Mouse (Mus musculus): ENCODE results near the gene Rora.

Rora gene

DNA sequence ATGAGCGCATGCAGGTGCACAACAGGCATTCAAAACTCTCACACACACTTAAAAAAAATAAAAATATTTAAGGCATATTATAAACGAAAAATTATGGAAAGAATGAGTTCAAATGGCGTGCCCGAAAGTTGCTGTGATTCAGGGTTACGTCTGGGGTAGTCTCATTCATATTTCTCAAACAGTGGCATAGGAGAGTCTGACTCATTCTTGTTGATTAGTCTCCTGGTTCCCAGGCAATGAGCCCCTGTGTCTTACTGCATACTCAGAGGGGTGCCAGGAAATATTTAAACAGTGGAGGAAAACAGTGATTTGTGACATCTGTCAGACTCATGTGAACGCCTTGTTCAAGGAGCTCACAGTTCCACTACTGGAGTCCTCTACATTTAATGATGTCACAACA is 316.5 kb downstream of the Rora start:
- DNase-seq: no peak

DNA sequence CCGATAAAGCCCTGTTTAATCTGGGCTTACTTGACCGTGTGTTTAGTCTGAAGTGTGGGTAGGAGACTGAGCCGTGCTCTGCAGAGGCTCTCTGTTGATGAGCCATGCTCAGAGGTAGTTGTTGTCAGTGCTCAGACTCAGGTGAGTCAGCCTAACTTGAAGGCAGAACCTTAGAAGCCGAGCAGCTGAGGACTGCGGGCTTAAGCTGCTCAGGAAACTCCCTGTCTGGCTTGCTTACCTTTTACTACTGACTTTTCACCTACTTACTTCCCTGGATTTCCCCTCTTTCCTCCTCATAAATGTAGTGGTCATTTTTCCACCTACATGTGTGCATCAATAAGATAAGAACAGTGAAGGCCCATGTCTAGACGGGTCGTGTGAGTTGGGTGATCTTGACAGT is 318.7 kb downstream of the Rora start:
- DNase-seq: no peak

DNA sequence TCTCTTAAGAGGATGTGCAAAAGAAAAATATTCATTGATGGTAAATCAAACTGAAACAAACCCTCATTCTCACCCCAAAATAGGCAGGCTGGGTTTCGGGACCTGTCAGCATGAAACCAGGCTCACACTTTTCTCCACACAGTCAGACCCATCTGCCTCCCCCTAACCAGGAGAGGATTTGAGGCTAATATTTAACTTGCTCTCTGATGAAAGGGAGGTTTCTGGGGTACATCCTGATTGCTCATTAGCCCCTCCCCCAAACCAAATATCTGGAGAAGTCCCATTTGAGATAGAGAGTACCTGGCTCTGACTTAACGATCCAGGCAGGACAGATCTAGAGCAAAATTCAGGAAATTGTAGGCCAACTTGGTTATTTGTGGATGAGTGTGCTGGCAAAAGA is 320.9 kb downstream of the Rora start:
- no peak for DNase-seq

DNA sequence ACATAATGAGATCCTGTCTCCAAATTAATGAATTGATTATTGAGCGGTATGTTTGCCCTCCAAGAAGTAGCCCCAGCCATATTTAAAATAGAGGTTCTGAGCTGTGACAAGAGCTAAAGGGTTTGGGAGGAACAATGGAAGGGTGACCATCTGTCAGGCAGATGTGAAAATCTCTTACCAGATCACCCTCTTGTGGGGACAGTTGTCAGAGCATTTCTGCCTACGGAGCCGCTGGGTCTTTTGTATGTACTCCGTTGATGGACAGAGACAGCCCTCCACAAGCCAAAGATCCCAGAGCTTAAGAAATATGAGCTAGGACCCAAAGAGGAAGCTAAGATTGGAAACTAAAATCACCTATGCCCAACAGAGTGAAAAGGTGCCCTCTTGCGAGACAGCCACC is 322.6 kb downstream of the Rora start:
- no peak for DNase-seq

DNA sequence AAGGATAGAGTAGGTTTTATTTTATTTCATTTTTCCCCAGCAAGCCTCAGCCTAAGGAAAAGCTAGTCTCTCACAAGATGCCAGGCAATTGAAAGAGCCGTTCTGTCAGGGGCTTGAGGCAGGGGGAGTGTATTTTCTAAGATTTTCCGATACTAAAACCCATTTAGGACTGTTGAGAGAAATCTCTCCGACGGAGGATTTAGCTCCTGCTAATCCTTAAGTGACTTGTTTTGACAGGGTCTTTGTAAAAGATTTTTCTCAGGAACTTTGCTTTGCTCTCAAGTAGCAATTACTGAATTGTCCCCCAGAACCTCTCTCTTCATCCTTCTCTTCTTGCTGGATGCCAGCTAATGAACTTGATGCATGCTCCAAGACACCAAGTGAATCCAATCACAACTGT is 323.3 kb downstream of the Rora start:
- no peak for DNase-seq

DNA sequence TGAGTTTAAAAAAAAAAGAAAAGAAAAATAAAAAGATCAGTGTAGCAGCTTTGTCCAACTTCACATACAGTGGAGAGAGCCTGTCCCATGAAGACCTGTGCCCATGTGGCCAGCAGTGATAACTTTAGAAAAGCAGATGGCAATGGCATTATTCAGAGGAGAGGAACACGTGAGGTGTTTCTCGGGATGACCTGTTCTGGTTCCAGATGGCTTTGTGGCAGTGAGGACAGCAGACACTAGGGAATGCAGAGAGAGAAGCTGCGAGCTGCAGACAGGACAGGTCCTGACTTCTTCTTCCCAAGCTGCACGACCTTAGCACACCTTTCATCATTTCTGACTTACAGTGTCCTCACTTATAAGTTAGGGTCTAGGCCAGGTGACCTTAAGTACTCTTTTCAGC is 325.1 kb downstream of the Rora start:
- no peak for DNase-seq

DNA sequence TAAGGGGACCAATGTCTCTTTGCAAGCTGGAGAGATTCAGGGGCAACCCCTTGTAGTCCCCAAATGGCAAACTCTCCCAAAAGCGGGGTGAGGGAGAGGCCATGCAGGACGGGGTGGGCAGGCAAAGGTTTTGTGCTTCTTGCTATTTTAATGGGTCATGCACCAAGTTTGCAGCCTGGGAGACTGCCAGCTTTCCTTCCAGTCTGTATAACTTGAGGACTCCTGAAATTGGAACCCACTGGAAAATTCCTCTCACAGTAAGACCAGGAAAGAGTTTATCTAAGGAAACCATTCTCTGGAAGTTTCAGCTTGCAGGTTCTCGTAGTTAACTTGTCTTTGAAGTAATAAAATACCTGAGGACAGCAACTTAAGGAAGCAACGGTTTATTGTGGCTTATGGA is 326.5 kb downstream of the Rora start:
- no peak for DNase-seq

DNA sequence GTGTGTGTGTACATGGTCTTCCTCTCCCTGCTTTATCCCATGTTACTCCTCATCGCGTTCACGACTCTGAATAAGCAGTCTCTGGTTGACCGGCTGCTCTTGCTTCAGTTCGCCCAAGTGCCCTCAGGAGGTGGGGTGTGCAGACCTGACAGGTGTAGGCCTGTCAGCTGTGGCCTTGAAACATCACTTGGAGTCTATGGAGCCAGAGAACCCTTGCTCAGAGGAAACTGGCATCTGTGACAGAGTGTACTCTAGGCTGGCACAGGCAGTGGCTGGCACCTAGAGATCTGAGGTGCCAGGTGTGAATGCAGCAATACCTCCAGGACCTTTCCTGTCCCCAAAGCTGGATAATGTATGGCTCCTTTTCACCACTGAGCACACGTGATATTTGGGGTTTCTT is 331.5 kb downstream of the Rora start:
- DNase-seq: no peak

DNA sequence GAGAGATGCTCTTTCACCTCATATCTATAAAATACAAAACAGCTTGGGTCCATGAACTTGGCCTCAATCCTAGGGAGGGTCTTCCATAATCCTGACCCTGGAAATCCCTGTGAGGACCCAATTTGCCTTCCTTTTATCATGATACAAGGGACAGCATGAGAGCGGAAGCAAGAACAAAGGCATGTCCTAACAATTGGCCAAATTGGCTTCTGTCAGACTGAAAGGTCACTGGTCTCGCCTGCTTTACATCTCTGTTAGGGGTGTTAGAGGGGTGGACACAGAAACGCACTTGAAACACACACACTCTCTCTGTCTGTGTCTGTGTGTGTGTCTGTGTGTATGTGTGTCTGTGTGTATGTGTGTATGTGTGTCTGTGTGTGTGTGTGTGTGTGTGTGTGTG is 332.2 kb downstream of the Rora start:
- no peak for DNase-seq

DNA sequence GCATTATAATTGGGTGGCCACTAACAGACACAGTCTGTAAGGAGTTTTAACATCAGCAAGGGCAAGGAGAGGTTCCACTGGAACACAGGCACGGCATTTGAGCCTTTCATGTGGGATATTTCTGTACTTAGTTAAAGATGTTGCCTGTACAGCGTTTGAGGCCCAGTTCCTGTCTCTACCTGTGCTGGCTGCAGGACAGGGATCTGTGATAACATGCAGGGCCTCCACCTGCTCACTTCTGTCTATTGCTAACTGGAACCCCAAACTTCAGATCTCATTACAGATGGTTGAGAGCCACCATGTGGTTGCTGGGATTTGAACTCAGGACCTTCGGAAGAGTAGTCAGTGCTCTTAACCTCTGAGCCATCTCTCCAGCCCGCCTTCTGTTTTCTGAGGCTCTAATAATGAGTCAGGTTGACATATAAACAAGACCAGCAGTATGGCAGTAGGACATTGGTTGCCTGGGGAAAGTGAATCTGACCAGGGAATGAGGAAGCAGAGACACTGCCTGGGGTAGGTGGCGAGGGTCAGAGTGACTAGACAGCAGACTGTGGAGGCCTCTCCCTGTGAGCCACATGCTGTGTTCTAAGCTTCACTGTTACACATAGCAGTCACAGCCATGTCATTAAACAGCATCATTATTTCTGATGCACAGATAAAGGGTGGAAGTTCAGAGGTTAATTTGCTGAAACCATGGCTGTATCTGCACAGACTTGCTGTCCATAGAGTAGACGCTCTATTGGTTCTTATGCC is 333.9 kb downstream of the Rora start:
- no peak for DNase-seq

DNA sequence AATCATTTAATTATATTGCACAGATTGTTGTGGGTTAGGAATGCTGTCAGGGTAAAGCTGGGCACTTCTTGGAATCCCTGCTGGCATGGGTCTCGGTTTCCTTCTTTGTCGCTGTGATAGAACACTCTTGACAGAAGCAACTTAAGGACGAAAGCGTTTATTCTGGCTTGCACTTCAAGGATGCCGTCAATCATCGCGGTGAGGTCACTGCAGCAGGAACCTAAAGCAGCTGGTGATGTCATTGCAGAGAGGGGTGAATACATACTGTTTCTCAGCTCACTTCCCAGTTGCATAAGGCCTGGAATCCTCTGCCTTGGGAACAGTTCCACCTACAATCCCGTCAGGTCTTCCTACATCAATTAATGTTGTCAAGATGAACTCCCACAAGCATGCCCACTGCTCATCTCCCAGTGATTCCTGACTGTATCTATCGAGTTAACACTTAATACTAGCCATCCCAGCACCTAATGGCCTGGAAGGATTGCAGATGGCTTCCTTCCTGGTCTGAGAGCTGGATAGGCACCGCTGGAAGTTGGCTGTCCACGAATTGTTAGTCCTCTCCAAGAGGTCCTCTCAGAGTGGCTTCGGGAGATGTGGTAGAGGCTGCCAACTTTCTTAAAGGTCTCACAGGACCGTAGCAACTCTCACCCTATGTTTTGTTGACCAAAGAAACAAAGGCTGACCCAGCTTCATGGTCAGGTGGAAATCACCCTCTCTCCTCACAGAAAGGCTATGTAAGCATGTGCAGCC is 334.8 kb downstream of the Rora start:
- DNase-seq: no peak

DNA sequence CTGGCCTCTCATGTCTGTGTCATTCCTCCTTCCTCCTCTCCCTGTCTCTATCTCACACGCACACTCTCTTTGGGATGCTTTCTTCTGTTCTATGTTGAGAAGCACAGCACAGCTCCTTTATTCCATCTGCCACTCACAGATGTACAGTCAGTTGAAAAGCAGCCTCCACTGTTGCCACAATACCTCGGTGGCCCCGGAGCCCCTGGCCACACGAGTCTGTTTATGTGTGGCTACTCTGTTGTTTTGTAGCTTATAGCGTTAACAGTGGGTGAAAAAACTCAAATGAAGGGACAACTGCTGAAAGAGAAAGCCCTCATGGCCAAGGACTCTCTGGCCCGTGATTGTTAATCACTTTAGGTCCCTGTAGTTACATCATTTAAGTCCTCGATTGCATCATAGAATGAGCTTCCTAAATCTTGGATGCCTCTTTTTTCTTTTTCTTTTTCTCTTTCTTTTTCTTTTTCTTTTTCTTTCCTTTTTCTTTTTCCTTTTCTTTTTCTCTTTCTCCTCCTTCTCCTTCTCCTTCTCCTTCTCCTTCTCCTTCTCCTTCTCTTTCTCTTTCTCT is 336.4 kb downstream of the Rora start:
- DNase-seq: no peak

DNA sequence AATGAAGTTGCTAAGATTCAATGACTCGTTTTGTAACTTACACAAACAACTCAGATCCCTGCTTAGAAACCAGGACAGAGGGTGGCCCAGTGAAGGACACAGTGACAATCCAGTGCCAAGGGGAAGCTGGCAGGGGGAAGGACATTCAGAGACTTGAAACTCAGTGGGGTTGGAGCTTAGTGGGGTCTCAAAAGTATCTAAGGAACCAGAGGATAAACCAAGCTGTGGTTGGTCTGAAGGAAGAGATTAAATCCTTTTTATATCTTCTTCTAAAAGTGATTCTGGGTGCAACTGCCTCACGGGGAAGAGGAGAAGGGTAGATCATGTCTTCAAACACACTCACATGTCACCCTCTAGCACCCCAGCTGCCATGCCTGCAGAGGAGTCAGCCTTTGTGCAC is 340.3 kb downstream of the Rora start:
- DNase-seq: no peak

DNA sequence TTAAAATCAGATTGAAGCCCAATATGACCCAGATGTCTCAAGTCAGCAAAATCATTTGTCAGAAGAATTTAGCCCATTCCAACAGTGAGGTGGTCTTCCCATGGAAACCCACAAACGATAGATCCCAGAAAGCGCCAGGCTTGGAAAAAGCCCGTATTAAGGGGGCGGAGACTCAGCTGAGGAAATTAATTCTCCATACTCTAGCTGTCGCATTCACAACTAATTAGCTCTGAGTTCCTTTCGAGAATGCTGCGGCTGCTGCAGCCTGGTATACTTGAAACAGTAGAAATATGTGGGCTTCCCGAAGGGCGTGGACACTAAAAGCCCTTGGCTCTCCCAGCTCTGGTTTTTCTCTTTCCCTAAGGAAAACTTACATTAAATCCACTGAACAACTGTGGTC is 345.4 kb downstream of the Rora start:
- DNase-seq: no peak

DNA sequence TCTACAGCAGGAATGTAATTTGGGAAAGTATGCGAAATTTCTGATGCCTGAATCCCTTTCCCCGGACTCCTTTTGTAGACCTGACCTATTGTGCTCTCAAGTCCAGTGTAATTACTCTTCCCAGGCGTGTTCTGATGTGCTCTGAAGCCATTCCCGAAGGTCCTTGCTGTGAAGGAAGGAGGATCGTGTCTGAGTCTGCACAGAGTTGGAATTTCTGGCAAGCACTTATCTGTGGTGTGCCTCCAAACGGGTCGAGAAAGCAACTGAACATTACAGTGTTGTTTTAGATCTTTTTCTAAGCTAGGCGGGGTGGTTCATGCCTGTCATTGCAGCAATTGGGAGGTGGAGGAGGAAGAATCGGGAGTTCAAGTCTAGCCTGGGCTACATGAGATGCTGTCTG is 350.9 kb downstream of the Rora start:
- no peak for DNase-seq

DNA sequence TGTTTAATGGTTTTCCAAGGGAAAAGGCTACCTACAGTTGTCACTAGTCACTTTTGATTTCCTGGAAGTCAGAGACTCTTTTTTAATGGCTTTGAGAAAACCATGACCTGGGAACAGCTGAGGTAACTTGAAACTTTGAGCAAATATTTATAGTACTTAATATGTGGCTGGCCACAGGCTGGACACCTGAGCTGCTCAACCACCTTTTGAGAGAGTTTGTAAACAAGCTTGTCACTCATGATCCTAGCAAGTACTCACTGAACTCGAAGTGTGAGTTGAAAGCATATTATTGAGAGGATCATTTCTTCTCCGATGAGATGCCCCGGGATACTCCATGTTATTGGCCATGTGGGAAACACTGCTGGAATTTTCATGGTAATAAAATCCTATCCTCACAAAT is 353.1 kb downstream of the Rora start:
- no peak for DNase-seq

DNA sequence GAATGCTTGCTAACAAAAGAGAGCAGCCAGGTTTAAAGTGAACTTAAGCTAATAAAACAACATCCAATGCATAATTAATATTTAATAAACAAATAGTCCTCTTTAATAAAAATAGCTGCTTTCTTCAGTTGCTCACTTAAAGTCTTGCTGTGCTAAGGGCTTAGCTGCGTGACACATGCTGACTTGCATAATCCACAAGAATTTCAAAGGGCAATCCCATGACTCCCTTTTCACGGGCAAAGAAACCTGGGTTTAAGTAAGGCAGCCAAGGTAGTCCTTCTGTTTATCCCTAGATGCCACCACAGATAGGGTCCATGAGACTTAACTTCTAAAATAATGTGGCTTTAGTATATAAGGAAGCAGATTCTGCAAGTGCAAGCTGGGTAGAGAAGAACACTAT is 355.1 kb downstream of the Rora start:
- no peak for DNase-seq

DNA sequence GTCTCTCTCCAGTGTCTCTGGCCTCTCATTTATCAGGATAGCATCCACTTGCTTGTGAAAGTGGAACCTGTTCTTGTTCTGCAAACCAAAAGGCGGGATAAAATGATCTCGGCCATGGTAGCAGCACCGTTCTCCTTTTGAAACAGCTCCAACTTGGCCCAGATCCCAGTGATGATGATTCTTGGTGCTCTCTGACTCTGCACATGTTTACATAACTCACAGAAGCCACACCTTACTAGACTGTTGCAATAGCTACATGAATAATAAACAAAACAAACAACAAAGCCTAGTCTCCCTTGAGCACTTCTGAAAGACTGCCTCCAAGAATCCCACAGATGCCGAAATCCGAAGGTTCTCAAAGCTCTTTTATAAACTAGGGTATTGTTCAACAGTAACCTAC is 357.3 kb downstream of the Rora start:
- DNase-seq: no peak

DNA sequence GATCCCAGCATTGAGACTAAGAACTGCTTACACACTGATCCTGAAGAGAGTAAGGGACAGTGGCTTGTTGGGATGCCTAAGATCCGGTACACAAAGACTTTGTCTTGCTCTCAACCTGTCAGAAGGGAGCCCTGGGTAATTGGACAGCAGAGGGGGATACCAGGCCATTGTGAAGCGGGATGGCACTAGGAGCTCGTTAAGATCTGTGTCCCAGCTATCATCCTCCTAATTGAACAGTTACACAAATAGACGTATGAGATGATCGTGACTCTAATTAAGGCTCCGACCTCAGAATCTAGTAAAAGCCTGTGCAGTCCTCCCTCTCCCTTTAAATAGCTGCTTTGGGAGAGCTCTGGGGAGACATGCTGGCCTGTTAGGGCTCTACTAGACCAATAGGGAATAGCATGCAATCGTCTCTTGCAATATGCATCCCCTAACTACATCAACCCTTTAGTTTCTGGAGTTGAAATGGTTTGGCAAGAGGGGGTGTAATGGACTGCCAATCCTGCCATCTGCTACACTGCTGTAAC is 359.7 kb downstream of the Rora start:
- no peak for DNase-seq

DNA sequence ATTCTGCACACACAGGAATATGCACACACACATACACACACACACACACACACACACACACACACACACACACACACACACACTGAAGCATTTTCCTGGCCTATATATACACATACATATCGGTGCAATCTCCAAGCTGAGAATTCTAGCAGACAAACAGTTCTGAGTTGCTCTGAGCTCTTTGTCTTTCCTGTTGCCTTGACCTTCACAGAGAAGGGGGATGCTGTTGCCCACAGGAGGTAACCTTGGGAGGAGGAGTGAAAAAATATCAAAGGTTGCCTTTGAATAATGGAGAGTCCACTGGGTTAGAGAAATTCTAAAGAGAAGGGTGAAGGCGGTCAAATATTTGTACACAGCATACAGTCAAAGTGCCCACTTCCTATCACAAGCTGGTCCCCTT is 360.6 kb downstream of the Rora start:
- no peak for DNase-seq

DNA sequence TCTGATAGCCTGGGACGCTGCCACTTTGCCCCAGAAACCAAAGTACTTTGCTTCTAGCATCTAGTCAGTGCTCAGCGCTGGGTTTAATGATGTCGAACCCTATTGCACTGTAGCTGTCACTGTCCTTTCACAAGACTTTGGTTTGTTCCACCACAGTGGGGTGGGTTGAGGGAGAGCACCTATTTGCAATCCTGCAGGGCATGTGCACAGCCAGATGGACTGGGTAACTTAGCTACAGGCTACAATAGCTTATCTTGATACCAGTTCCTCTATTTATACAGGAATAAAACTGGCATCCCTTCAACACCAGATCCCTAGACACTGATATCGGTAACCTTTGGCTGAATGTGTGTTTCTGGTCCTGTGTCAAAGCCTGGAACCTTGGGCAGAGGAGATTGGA is 366.8 kb downstream of the Rora start:
- DNase-seq: no peak

DNA sequence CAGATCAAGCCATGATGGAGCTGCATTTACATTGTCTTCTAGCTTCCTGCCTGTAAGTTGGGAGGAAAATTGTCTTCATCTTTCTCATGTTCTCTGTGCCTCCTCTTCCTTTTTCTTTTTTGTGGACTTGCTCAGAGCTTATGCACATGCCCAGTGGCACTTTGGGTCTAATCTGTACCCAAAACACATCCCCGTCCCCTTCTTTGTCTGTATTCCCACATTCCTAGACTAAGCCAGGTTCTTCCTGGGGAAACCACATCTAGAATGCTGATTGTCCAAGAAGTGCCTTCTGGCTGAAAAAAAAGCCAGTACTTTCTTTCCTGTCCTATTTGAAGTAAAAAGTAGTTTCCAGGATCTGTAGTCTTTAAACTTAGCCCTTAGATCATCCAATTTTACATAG is 367.9 kb downstream of the Rora start:
- no peak for DNase-seq

DNA sequence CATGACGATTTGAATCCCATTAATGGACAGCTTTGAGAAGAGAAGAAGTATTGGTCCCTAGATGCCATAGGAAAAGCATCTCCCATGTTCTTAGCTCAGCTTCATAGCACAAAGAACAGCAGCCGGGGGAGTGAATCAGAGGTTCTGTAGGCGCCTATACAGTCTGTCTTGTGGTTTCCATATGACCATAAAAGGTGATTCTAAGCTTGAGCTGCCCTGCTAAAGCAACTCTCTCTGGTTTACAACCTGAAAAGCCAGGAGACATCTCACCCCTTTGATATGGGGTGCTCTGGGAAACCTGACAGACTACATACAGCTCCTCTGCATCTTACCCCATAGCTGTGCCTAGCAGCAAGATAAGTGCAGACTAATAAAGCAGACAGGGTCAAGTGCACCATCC is 369.7 kb downstream of the Rora start:
- DNase-seq: no peak

DNA sequence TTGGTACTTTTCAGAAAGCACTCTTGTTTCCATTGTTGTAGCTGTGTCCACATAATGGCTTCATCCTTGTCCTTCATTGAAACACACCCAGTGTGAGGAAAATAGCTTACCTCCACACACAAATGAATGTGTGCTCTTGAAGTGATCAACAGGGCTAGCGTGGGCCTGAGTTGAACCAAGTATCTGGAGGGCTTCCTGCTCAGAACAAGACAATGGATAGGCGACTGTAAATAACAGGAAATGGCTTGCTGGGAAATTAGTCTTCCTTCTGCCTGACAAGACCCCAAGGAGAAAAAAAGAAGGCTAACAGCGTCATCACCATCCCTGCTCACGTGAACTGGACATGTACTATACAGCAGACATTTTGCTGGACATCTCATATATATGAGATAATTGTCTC is 374.6 kb downstream of the Rora start:
- DNase-seq: no peak

Measured in thymus, adult 18-20 months (tissue).